Mouse (Mus musculus) erythroblast, embryonic 14.5 days (primary cell): Measurements from ENCODE around the gene Phospho2.

Source experiments
- GATA1 ChIP-seq: IDR thresholded peaks from 2 replicates; pipeline ENCODE4 v1.6.1; 2012; ENCODE audit warnings: low read length, inconsistent platforms, mixed read lengths
- TAL1 ChIP-seq: IDR thresholded peaks from 3 replicates; pipeline ENCODE4 v1.6.1; 2012; ENCODE audit warnings: low read length, inconsistent platforms, mixed read lengths

DNA sequence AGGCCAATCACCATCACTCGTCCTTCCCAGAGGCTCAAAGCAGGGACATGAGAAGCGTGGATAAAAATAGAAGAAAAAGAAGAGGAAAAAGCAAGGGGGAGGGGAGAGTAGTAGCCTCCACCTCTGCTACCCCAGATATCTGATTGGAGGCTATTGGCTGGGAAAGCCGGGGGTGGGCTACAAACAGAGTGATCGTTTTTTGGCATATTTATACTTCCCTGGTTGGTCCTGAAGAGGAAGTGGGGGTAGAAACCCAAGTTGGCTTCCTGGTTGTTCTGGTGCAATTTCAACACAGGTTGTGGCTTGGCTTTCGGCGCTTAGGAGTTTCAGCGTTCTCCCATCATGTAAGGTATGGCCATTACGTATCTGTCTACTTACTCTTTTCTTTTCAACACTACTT lies 32.3 kb downstream of the Phospho2 start, which contains the start of gene Klhl23:
- no peak for TF ChIP-seq TAL1
- no peak for TF ChIP-seq GATA1
